Mouse (Mus musculus) heart, adult 8-10 months (tissue): ENCODE data around the gene Lamc1. TPM values are rescaled to one million over a fixed set of nuclear protein-coding genes. Genes with fewer than 3 reads are reported as not detected.

ENCODE experiments used
- DNase-seq: peaks from one replicate; pipeline ENCODE4 v3.0.0; 2022; ENCODE audit warnings: low spot score
- total RNA-seq, 4 experiments: library from RNA; stranded (reverse); gene quantifications; 2 replicates each; pipeline ENCODE4 v1.2.4; 2022

Lamc1 gene
- total RNA-seq, 4 experiments from 2014 or later: 83.2 to 109 (median 98.8) TPM

GRCm38 (mm10) chr1:153265579-153265978 lies 67.0 kb downstream of the Lamc1 start:
- DNase-seq: peak; percentile 50

- DNase-seq: no peak
Observed at GRCm38 (mm10) chr1:153265066-153265465, 67.5 kb downstream of the Lamc1 start.

DNA sequence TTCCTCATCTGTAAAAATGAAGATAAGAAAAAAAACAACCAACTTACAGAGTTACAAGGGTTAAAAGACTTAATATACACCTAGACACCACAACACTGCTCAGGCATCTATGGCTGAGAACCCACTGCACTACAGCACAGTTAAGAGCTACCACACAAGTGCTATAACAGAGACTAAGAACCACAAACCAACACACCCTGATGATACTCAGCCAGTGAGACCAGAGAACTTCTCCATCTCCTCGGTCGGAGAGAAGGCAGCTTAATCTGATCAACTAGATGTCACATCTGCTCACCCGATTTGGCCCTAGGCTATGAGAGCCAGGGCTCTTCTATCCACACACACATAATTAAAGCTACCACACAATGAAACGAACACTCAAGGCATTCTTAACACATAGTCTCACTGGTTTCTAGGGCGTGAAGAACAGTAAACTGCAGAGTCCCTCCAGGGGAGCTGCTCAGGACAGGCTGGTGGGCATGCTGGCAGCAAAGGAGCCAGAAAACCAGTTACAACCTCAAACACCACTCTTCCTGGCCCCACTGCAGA lies 72.8 kb downstream of the Lamc1 start:
- no peak for DNase-seq

DNA sequence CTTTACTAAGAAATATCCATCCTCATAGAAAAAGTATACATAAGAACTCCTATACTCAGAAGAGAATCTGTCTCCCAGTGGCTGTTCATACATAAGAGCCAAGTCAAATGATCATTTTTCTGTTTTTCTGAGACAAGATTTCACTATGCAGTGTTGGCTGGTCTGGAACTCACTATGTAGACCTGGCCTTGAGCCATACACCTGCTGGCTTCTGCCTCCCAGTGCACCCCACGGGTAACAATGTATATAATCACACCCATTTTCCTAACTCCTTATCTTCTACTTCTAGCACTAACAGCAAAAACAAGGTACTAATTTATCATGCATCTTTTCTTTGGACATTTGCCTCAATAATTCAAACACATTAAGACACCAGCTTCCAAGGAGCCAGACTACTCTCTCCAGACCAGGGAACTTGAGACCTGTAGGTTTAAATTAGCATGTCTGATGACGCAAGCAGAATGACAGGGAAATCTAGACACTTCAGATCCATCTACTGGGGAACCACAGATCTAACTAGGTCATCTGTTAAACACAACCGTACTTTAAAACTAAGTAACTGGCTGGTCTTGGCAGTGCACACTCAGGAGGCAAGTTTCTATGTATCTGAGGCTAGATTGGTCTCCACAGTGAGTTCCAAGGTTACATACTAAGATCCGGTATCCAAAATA lies 79.9 kb downstream of the Lamc1 start:
- DNase-seq: no peak

GRCm38 (mm10) chr1:153251590-153252206 lies 80.9 kb downstream of the Lamc1 start:
- no peak for DNase-seq

- peak; percentile 35 for DNase-seq
Observed at GRCm38 (mm10) chr1:153241346-153241745, 91.2 kb downstream of the Lamc1 start.

DNA sequence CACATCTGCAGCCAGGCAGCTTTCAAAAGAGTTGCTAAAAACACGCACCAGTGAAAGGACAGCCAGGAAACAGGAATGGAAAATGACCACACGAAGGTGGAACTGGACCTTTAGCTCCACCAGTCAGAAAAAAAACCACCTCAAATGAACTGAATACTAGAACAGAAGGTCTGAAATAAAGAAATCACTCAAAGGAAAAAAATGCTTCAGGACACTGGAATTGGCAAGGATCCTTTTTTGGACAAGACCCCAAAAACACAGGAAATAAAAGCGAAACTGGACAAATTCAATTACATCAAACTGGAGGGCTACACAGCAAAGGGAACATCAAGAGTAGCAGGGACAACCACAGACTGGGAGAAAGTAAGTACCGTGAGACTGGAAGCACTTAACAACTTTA lies 97.0 kb downstream of the Lamc1 start:
- DNase-seq: peak; percentile 44

GRCm38 (mm10) chr1:153231681-153232080 lies 100.9 kb downstream of the Lamc1 start:
- DNase-seq: no peak

DNA sequence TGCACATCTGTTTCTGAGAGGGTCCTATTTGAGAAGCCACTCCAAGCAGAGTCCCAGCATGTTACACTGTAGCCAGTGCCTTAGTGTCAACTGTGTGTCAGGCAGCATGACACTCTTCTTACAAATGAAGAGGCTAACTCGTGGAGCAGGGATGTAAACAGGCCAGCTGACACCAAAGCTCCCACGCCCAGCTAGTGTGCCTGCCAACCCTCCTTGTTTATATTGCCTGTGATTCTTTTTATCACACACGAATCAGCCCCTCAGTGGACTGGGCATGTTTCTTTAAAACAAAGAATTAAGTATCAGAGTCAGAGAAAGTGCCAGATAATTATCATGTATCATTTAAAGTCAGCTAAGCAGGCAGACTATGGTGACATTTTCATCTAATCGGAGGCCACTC lies 104.7 kb downstream of the Lamc1 start:
- no peak for DNase-seq

DNA sequence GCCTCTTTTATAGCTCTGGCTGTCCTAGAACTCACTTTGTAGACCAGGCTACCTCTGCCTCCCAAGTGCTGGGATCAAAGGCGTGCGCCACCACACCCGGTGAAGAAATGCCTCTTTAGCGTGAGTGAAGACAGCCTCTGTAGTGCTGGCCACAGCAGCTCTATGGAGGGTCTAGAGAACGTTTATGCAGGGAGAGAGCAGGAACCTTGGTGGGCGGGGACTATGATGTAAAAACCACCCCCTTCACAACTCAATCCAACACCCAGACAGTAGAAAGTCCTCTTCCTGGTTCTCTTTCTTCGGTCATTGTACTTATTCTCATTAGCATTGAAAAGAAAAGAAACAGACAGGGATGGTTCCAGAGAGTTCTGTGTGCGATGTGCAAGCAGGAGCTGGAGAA lies 105.5 kb downstream of the Lamc1 start:
- no peak for DNase-seq

DNA sequence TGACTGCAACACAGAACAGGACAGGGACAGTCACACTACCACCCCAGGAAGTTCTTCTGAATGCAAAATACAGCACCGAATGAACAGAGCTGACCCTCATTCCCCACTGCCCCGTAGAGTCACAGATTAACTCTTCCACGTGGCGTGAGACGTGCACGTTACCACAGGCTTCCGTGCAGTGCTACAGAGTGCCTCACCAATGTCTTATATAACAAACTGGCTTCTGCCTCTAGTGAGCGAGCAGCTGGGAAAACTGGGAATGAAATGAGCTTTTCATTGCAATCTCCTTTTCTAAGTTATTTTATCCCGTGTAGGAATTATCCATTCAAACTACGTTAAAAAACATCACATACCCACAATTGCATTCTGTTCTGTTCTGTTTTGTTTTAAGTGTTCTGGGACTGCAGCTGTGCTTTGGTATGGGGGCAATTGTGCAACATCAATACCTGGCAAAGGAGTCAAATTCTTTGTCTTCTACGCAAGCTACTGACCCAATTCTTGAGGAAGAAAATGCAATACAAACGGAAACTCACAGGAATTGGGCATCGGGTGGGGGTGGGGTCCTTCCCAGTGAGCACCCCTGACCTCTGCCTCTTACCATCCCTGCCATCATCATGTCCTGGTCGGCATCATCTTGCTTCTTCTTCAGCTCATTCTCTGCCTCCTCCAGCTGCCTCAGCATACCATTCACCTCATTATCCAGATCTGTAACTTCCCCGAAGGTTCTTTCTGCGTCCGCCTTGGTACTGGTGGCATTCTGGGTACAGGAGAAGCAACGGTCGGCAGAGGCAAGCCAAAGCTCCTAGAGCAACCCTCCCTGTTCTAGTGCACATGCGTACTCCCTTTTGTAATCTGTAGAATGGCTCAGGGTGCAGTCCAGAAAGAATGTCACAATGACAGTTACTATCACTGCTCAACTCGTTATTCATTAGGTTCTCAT lies 106.5 kb downstream of the Lamc1 start:
- peak; percentile 54 for DNase-seq

GRCm38 (mm10) chr1:153224331-153224730 lies 108.3 kb downstream of the Lamc1 start:
- peak; percentile 70 for DNase-seq

DNA sequence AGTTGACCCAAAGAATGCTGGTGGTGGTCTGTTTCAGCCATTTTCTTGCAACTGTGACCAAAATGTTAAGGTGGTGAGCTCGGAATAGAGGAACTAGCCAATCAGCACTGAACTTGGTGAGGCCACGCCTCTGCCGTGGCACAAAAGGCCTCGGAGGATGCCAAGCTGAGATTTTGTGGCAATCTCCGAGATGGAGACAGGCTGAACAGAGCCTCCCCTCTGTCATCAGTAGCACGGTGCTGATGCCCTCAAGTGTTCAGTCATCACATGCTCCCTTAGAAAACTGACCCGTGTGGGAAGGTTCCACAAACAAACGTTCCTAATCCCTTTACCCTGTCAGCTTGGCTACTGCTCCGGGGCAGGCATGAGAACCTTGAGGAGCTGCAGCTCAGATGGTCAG lies 113.2 kb downstream of the Lamc1 start:
- no peak for DNase-seq

DNA sequence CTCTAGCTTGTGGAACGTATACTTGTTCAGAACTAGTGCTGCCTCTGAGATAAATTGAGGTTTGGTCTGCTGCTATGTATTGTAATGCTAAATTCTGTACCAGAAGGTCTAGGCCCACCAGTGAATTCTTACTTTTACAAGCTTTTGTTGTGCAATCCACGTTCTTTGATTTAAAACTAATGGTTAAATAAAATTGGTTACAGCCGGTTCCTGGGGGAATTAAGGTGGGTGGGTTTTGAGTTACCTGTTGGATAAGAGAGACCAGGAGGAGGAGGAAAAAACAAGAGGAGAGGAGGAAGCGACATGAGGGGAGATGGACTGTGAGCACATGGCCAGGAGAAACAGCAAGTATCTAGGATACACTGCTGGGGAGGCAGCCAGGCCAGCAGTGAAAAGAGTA lies 116.1 kb downstream of the Lamc1 start:
- no peak for DNase-seq

- DNase-seq: no peak
Observed at GRCm38 (mm10) chr1:153215676-153216075, 116.9 kb downstream of the Lamc1 start.

DNA sequence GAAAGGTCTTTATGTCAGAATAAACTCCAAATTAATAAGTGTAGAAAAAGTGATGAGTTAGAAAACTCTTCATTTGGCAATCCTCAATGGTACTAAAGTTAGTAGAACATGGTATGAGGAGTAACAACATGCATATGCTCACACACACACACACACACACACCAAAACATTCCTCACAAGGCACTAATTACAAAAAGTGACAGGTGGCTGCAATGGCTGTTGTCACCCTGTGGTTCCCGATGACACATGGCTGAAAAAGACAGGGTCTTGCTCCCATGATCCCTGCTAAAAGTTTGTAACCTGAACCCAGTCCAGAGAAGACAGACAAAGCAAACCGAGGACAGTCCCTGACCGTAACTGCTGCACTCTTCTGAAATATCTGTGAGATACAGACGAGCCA lies 121.6 kb downstream of the Lamc1 start:
- no peak for DNase-seq

GRCm38 (mm10) chr1:153210198-153210597 lies 122.4 kb downstream of the Lamc1 start:
- no peak for DNase-seq

DNA sequence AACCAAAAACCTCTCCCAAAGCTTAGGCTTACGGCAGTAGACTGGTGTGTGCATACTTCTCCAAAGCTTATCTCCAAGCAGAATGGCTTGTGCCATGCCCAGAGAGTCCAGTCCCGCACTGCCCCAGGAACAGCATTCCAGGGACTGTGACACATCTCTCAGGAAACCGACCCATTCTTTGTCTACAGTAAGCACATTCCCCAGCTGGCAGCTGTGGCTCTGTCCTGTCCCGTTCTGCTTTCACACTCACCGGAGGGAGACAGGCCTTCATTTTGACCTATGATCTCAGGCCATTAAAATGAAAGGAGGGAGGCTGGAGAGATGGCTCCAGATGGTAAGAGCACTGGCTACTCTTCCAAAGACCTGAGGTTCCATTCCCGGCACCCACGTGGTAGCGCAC lies 130.4 kb downstream of the Lamc1 start:
- DNase-seq: no peak

DNA sequence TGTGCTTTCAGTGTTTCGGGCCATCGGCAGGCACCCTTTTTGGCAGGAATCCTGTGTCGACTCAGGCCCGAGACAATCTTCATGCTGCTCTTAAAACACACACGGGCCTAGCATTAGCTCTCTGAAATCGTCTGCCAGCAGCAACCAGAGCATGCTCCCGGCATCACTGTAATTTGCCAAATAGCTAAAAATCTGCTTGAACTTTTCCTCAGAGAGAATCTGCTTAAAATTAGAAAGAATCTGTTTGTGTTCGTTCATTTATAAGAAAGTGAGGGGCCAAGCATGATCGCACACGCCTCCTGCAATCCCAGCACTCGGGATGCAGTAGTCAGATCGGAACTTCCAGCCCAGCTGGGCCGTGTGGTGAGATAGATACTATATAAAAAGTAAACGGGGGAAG lies 131.1 kb downstream of the Lamc1 start:
- DNase-seq: no peak

- DNase-seq: no peak
Observed at GRCm38 (mm10) chr1:153197316-153197850, 135.2 kb downstream of the Lamc1 start.

DNA sequence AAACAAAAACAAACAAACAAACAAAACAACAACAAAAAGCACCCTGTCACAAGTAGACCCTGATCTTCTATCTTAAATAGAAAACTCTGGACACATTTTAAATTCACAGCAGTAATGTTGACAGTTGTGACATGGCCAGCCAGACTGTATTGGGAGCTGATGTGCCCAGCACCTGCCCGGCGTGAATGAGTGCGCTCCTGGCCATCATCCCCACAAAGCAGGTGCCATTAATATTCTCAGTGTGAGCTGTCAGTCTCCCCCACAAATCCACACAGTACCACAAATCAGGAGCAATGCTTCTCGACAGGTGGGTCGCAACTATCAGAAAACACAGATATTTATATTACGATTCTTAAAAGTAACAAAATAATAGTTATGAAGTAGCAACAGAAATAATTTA lies 139.6 kb downstream of the Lamc1 start:
- DNase-seq: no peak

- DNase-seq: no peak
Observed at GRCm38 (mm10) chr1:153192379-153192778, 140.2 kb downstream of the Lamc1 start.
